ENCODE assay signal across 7 mouse cellular contexts in genomic region chr11:99148896-99149703, GRCm38 (mm10). TPM values are rescaled to one million over a fixed set of nuclear protein-coding genes. Genes with fewer than 3 reads are reported as not detected.
DNase-seq lines count a peak whose midpoint lies in the region; ATAC-seq lines count a peak whose summit lies in the region.

No protein-coding gene starts in this region.

- 18% methylated on average over 16 of the region's 16 CpGs for WGBS in forebrain, embryonic 11.5 days
- 15% methylated on average over 16 of the region's 16 CpGs for whole genome bisulfite sequencing in intestine, embryonic 14.5 days

- peak overlapping the region; percentile 43 for H3K27ac ChIP-seq in forebrain, embryonic 11.5 days (ENCODE audit: low read depth, low read length)
- H3K27ac ChIP-seq in intestine, embryonic 14.5 days (ENCODE audit: low read depth): peak overlapping the region; percentile 97

- H3K4me1 ChIP-seq in forebrain, embryonic 11.5 days (replicated peaks; ENCODE audit: control insufficient read depth, insufficient read depth, low read length): 0 out of 2 replicates have a peak, but pooled peaks cover 7% of the 10 kb centered on the region
- peaks cover 38% of the 10 kb centered on the region for H3K4me1 ChIP-seq in intestine, embryonic 14.5 days (replicated peaks; ENCODE audit: control insufficient read depth, insufficient read depth, low read length)

- 0 out of 2 replicates have a peak overlapping the region, but pooled peaks have one; percentile 18 for H3K9ac ChIP-seq in forebrain, embryonic 11.5 days (ENCODE audit: low read length)
- peak overlapping the region; percentile 27; the same call in 1 of the 2 replicates for H3K9ac ChIP-seq in intestine, embryonic 14.5 days (ENCODE audit: low read length)

- no peaks in the 10 kb centered on the region for H3K9me3 ChIP-seq in forebrain, embryonic 11.5 days (ENCODE audit: control insufficient read depth, low read length)
- H3K9me3 ChIP-seq in intestine, embryonic 14.5 days (ENCODE audit: control insufficient read depth, low read length): no peaks in the 10 kb centered on the region

- DNase-seq in right cerebral cortex, postnatal 10 days (ENCODE audit: low spot score in 2 of 2): peak; percentile 58 to 66
- DNase-seq in right cerebral cortex, postnatal 36 days (ENCODE audit: low spot score in 2 of 2): no peak
- peak; percentile 61 for DNase-seq in forebrain, embryonic 11.5 days (ENCODE audit: low spot score)
- peak; percentile 68 for DNase-seq in intestine, embryonic 14.5 days (ENCODE audit: low spot score)
- peak; percentile 63 for DNase-seq in right cerebral cortex, postnatal 14 days
- no peak for DNase-seq in layer of hippocampus, postnatal 25 days (ENCODE audit: extremely low spot score in 1 of 2, low spot score in 1 of 2)

- peak; percentile 22; the same call in 1 of the 2 replicates for ATAC-seq in forebrain, embryonic 11.5 days (replicated peaks; ENCODE audit: low FRiP score)
- peak; percentile 44 for ATAC-seq in intestine, embryonic 14.5 days (replicated peaks; ENCODE audit: low FRiP score, low TSS enrichment, low read depth)
- ATAC-seq in monocyte, adult 5-6 weeks (replicated peaks; ENCODE audit: insufficient number of reproducible peaks, low FRiP score, low TSS enrichment, poor library complexity, severe bottlenecking): no peak

- no peak overlapping the region for H3K4me3 ChIP-seq in forebrain, embryonic 11.5 days (ENCODE audit: low read depth, low read length)
- H3K4me3 ChIP-seq in intestine, embryonic 14.5 days (ENCODE audit: low read depth, low read length): no peak overlapping the region

- H3K27me3 ChIP-seq in forebrain, embryonic 11.5 days (ENCODE audit: control insufficient read depth, insufficient read depth, low read length): no peaks in the 10 kb centered on the region
- no peaks in the 10 kb centered on the region for H3K27me3 ChIP-seq in intestine, embryonic 14.5 days (replicated peaks; ENCODE audit: control insufficient read depth, insufficient read depth, low read length)

- no peak overlapping the region for H3K4me2 ChIP-seq in forebrain, embryonic 11.5 days (ENCODE audit: low read depth, low read length, severe bottlenecking)
- H3K4me2 ChIP-seq in intestine, embryonic 14.5 days (ENCODE audit: low read length): peak overlapping the region; percentile 38

- H3K36me3 ChIP-seq in forebrain, embryonic 11.5 days (ENCODE audit: control insufficient read depth, insufficient read depth, low read length): no peaks in the 10 kb centered on the region
- no peaks in the 10 kb centered on the region for H3K36me3 ChIP-seq in intestine, embryonic 14.5 days (ENCODE audit: control insufficient read depth, insufficient read depth, low read length)

RNA-seq across cellular contexts. Expression of gene Ccr7, which starts 5.8 kb away (rescaled TPM):
- polyA plus RNA-seq in forebrain, embryonic 11.5 days (2014; fragmentation: Nextera tagmentation; extraction: Ambion mirVana): 0.31 TPM in 1 of 2 replicates, not detected in the other
- polyA plus RNA-seq in intestine, embryonic 14.5 days (2014; fragmentation: Nextera tagmentation; extraction: Ambion mirVana): 0.35 and 0.61 TPM in 2 replicates
- total RNA-seq in layer of hippocampus, postnatal 25 days (2021): not detected
- total RNA-seq in monocyte, adult 5-6 weeks (2017): 13.3 to 31.2 TPM (median 29.2 TPM) in 3 replicates

RNA-seq across cellular contexts. Expression of gene Tns4, which starts 60.0 kb away (rescaled TPM):
- polyA plus RNA-seq in forebrain, embryonic 11.5 days (2014; fragmentation: Nextera tagmentation; extraction: Ambion mirVana): 0.27 and 0.65 TPM in 2 replicates
- polyA plus RNA-seq in intestine, embryonic 14.5 days (2014; fragmentation: Nextera tagmentation; extraction: Ambion mirVana): 0.70 and 0.84 TPM in 2 replicates
- total RNA-seq in layer of hippocampus, postnatal 25 days (2021): not detected
- total RNA-seq in monocyte, adult 5-6 weeks (2017): 4.1 to 6.4 TPM (median 4.2 TPM) in 3 replicates

Comparison
In these comparisons a context has a peak if more than half of its experiments do, and no peak if none do; other contexts are left out.
1. DNase-seq: peak in right cerebral cortex, postnatal 10 days (2 of 2), forebrain, embryonic 11.5 days (single experiment), intestine, embryonic 14.5 days (single experiment) and right cerebral cortex, postnatal 14 days (single experiment); none in right cerebral cortex, postnatal 36 days (0 of 2) and layer of hippocampus, postnatal 25 days (0 of 2).
2. RNA of gene Ccr7, which starts 5.8 kb away (total RNA-seq): 13.3 to 31.2 TPM in monocyte, adult 5-6 weeks; not detected in layer of hippocampus, postnatal 25 days; every median in the first group is over 10 times any median in the second.